Mouse (Mus musculus): ENCODE results near the gene Ptbp3. TPM values are rescaled to one million over a fixed set of nuclear protein-coding genes. Genes with fewer than 3 reads are reported as not detected.
"Not testable (repeated sequence)": the region's sequence is repeated elsewhere in the genome, so short reads cannot be mapped to it uniquely, and the experiment has no call there.

The Ptbp3 gene
- polyA plus RNA-seq, 1 experiment from 2014 or later = 38.2 TPM

DNA sequence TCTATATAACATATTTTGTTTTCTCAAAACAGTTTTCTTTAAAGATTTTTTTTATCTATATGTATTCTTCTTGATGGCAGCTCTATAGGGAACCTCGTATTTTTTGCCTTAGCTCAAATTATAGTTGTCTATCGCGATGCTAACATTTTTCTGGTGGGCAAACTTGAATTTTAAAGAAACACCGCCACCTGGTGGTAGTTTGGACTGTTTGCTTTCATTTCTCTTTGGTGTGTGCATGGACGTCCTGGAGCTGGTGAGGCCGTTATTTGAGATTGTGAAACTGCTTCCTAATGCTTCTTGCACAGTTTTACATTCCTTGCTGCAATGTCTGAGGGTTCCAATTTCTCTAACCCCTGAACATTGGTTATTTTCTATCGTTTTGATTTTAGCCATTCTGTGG lies 20.4 kb upstream of the Ptbp3 start:
- peak; percentile 82 for TF ChIP-seq CTCF (IDR thresholded peaks at IDR 0.05)
- TF ChIP-seq EP300 (IDR thresholded peaks at IDR 0.05) = 0 out of 2 replicates have a peak, but pooled peaks have one; percentile 39
- ATAC-seq (peak; percentile 73), DNase-seq (ENCODE audit: low spot score) (peak; percentile 96)
- Histone ChIP-seq H3K9ac (replicated peaks; ENCODE audit: low read depth) (no peak overlapping the region), H3K4me3 (ENCODE audit: low read depth, low read length) (no peak overlapping the region), H3K27me3 (replicated peaks; ENCODE audit: insufficient read depth, low read length) (no peaks in the 10 kb centered on the region), H3K4me2 (replicated peaks; ENCODE audit: low read depth, low read length) (no peak overlapping the region), H3K27ac (ENCODE audit: low read length) (no peak overlapping the region), H3K4me1 (ENCODE audit: insufficient read depth, low read depth, low read length) (no peaks in the 10 kb centered on the region), H3K36me3 (ENCODE audit: insufficient read depth, low read length) (no peaks in the 10 kb centered on the region), H3K9me3 (ENCODE audit: low read length) (peaks cover 3% of the 10 kb centered on the region; the same call in 1 of the 2 replicates)
- WGBS = 1% methylated on average over 7 of the region's 7 CpGs

DNA sequence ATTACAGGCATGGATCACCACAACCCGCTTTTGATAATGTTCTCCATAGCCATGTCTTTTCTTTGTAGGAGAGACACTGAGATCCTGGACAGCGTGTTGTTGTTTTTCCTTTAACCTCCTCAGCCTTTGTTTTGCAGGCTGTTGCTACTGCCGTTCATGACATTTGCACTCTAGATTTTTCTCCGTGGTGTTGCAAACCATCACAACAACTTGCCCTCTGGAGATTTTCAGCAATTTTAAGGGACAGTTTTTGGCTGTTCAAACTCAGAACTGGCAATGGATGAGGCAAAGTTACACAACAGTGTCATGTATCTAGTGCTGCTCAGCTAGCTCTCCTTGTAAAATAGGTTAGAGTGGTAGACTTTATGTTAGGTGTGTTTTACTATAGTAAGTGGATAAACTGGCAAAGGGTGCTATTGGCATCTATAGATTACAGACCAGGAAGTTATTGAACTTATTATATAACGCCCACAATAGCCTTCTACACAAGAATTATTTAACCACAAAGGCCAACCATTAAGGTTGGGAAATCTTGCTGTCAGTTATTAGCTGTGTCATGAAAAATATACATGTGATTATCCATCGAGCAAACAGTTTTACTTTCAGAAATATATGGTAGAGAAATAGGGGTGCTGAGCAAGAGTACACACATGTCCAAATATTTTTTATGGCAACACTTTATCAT lies 18.6 kb upstream of the Ptbp3 start:
- Histone ChIP-seq H3K4me1 (ENCODE audit: insufficient read depth, low read depth, low read length) (no peaks in the 10 kb centered on the region), H3K4me2 (replicated peaks; ENCODE audit: low read depth, low read length) (no peak overlapping the region), H3K36me3 (ENCODE audit: insufficient read depth, low read length) (no peaks in the 10 kb centered on the region), H3K9me3 (ENCODE audit: low read length) (peaks cover 3% of the 10 kb centered on the region; the same call in 1 of the 2 replicates), H3K27ac (ENCODE audit: low read length) (no peak overlapping the region), H3K4me3 (ENCODE audit: low read depth, low read length) (no peak overlapping the region), H3K9ac (replicated peaks; ENCODE audit: low read depth) (no peak overlapping the region), H3K27me3 (replicated peaks; ENCODE audit: insufficient read depth, low read length) (no peaks in the 10 kb centered on the region)
- ATAC-seq (no peak), DNase-seq (ENCODE audit: low spot score) (peak; percentile 28)
- 71% methylated on average over 6 of the region's 6 CpGs for WGBS
- TF ChIP-seq CTCF (IDR thresholded peaks at IDR 0.05) = no peak
- no peak for TF ChIP-seq EP300 (IDR thresholded peaks at IDR 0.05)

DNA sequence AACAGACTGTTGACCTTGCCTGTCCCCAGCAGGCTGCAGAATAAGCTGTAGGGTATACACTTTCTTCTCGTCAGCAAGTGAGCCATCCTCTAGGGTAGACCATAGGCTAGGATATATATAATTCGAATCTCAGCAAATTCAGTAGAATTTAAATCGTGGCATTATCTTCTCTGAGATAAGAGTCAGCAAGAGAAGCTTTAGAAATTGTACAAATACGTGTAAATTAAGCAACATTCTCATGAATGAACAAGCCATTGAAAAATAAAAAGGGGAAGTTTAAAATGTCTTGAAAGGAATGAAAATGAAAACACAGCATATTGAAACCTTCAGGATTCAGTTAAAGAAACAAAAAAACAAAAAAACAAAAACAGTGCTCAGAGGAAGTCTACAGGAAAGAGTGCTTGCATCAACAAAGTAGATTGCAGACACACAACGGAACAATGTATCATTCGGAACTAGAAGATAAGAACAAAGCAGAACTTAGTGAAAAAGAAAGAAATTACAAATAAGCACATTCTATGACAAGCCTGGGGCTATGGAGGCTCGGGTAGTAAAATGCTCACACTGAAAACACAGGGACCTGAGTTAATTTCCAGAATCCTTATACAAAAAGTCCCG lies 16.5 kb upstream of the Ptbp3 start:
- Histone ChIP-seq H3K27ac (ENCODE audit: low read length) (no peak overlapping the region), H3K36me3 (ENCODE audit: insufficient read depth, low read length) (no peaks in the 10 kb centered on the region), H3K9me3 (ENCODE audit: low read length) (peaks cover 3% of the 10 kb centered on the region; the same call in 1 of the 2 replicates), H3K4me1 (ENCODE audit: insufficient read depth, low read depth, low read length) (no peaks in the 10 kb centered on the region), H3K4me3 (ENCODE audit: low read depth, low read length) (no peak overlapping the region), H3K4me2 (replicated peaks; ENCODE audit: low read depth, low read length) (no peak overlapping the region), H3K27me3 (replicated peaks; ENCODE audit: insufficient read depth, low read length) (no peaks in the 10 kb centered on the region), H3K9ac (replicated peaks; ENCODE audit: low read depth) (no peak overlapping the region)
- WGBS = 63% methylated on average over 8 of the region's 8 CpGs
- ATAC-seq (no peak), DNase-seq (ENCODE audit: low spot score) (no peak)
- no peak for TF ChIP-seq EP300 (IDR thresholded peaks at IDR 0.05)
- TF ChIP-seq CTCF (IDR thresholded peaks at IDR 0.05) = no peak

DNA sequence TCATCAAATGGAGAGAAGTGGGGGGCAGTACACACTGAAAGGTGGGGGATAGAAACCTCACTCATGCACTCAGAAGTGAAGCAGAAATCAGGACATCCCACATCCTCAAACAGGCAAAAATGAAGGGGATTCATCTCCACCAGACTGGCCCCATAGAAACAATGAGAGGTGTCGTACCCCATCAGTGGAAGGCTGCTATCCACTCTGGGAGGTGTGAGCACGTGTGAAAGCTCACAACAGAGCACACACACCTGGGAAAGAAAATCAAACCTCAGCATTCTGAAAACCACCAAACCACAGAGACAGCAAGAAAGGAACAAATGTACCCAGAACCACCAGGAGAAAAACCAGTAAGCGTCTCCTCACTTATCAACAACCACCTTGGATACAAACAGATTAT lies 15.0 kb upstream of the Ptbp3 start:
- Histone ChIP-seq H3K9me3 (ENCODE audit: low read length) (peaks cover 3% of the 10 kb centered on the region; the same call in 1 of the 2 replicates), H3K27ac (ENCODE audit: low read length) (no peak overlapping the region), H3K36me3 (ENCODE audit: insufficient read depth, low read length) (no peaks in the 10 kb centered on the region), H3K4me3 (ENCODE audit: low read depth, low read length) (no peak overlapping the region), H3K4me2 (replicated peaks; ENCODE audit: low read depth, low read length) (no peak overlapping the region), H3K9ac (replicated peaks; ENCODE audit: low read depth) (no peak overlapping the region), H3K4me1 (ENCODE audit: insufficient read depth, low read depth, low read length) (no peaks in the 10 kb centered on the region), H3K27me3 (replicated peaks; ENCODE audit: insufficient read depth, low read length) (no peaks in the 10 kb centered on the region)
- WGBS = 74% methylated on average over 3 of the region's 3 CpGs
- ATAC-seq (no peak), DNase-seq (ENCODE audit: low spot score) (no peak)
- TF ChIP-seq CTCF (IDR thresholded peaks at IDR 0.05) = no peak
- TF ChIP-seq EP300 (IDR thresholded peaks at IDR 0.05) = no peak

DNA sequence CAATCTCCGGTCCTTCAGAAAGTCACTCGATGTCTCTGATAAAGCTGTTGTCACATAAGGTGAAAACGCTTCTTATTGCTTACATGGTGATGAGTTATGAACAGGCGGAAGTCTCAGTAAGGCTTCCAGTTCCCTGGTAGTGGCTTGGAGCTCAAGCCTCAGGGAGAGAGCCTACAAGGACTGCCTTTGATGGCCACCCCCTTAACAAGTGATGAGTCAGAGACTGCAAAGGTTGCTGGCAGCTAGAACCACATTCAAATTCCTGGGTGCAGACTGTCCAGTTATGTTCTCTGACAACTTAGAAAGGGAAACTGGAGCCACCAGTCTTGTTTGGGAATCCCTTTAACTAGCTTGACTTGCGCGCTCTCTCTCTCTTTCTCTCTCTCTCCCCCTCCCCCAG lies 11.0 kb upstream of the Ptbp3 start:
- no peak for TF ChIP-seq CTCF (IDR thresholded peaks at IDR 0.05)
- no peak for ATAC-seq
- WGBS = 84% methylated on average over 6 of the region's 6 CpGs

DNA sequence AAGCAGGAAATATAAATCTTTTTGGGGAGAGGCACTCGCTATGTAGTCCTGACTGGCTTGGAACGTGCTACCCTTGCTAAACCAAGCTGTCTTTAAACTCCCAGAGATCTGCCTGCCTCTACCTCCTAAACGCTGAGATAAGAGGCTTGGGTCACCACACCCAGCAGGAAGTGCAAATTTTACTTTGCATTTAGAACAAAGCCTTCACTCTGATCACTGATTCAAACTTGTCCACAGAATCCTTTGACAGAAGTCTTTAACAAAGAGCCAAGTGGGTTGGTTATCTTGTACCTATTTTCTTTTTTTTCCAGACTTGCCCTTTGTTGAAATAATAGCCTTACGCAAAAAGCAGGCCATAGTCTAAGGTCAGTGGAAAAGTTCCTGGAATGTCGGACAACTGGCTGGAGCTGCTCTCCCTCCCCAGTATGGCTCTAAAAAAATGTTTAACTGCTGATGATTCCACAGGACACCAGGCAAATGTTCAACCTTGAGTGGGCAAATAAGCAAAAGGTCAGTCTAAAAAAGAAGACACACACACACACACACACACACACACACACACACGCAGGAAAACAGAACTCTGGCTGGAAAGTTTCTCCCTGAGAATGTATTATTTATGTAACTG lies 9.0 kb upstream of the Ptbp3 start:
- Histone ChIP-seq H3K9ac (replicated peaks; ENCODE audit: low read depth) (no peak overlapping the region), H3K4me2 (replicated peaks; ENCODE audit: low read depth, low read length) (no peak overlapping the region), H3K27ac (ENCODE audit: low read length) (no peak overlapping the region), H3K27me3 (replicated peaks; ENCODE audit: insufficient read depth, low read length) (no peaks in the 10 kb centered on the region), H3K9me3 (ENCODE audit: low read length) (no peaks in the 10 kb centered on the region), H3K4me1 (ENCODE audit: insufficient read depth, low read depth, low read length) (no peaks in the 10 kb centered on the region), H3K36me3 (ENCODE audit: insufficient read depth, low read length) (no peaks in the 10 kb centered on the region), H3K4me3 (ENCODE audit: low read depth, low read length) (no peak overlapping the region)
- ATAC-seq (no peak), DNase-seq (ENCODE audit: low spot score) (no peak)
- WGBS = 56% methylated on average over 6 of the region's 6 CpGs
- TF ChIP-seq EP300 (IDR thresholded peaks at IDR 0.05) (no peak), CTCF (IDR thresholded peaks at IDR 0.05) (no peak)

More for the DNA sequence above, 11.0 kb upstream of the Ptbp3 start:
- no peaks in the 10 kb centered on the region for H3K36me3 ChIP-seq (ENCODE audit: insufficient read depth, low read length)
- H3K9ac ChIP-seq (replicated peaks; ENCODE audit: low read depth) = no peak overlapping the region
- H3K9me3 ChIP-seq (ENCODE audit: low read length) = no peaks in the 10 kb centered on the region
- H3K4me2 ChIP-seq (replicated peaks; ENCODE audit: low read depth, low read length) = no peak overlapping the region
- no peaks in the 10 kb centered on the region for H3K4me1 ChIP-seq (ENCODE audit: insufficient read depth, low read depth, low read length)
- H3K27me3 ChIP-seq (replicated peaks; ENCODE audit: insufficient read depth, low read length) = no peaks in the 10 kb centered on the region
- no peak overlapping the region for H3K4me3 ChIP-seq (ENCODE audit: low read depth, low read length)
- DNase-seq (ENCODE audit: low spot score) = no peak
- H3K27ac ChIP-seq (ENCODE audit: low read length) = no peak overlapping the region

DNA sequence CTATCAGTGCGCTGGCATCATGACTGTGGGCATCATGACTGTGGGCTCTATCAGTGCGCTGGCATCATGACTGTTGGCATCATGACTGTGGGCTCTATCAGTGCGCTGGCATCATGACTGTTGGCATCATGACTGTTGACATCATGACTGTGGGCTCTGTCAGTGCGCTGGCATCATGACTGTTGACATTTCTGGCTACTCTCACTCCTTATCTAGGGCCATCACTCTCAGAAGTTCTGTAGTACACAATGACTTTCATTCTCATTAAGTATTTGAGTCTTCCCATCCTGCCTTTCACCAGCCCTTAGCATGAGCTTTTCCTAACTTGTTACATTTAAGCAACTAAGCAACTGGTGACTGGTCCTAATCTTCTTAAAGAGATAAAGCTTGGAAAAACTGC lies 8.2 kb upstream of the Ptbp3 start:
- DNase-seq (ENCODE audit: low spot score); H3K4me3 ChIP-seq (ENCODE audit: low read depth, low read length); H3K9ac ChIP-seq (replicated peaks; ENCODE audit: low read depth); H3K36me3 ChIP-seq (ENCODE audit: insufficient read depth, low read length); H3K4me1 ChIP-seq (ENCODE audit: insufficient read depth, low read depth, low read length); H3K27ac ChIP-seq (ENCODE audit: low read length); H3K9me3 ChIP-seq (ENCODE audit: low read length); H3K27me3 ChIP-seq (replicated peaks; ENCODE audit: insufficient read depth, low read length); ATAC-seq; H3K4me2 ChIP-seq (replicated peaks; ENCODE audit: low read depth, low read length): not testable (repeated sequence)
- 91% methylated on average over 4 of the region's 4 CpGs for WGBS
